Mouse (Mus musculus) c-Kit-positive CD71-positive TER-119-positive erythroid progenitor cells, embryonic 14.5 days (primary cell): ENCODE data around the gene Nipbl.

Experiments used
- DNase-seq: peaks from one replicate; pipeline ENCODE4 v3.0.0-alpha.2; 2013; ENCODE audit warnings: low spot score

Nipbl gene

GRCm38 (mm10) chr15:8416500-8417138 lies 27.6 kb downstream of the Nipbl start:
- no peak for DNase-seq

- no peak for DNase-seq
Measured at GRCm38 (mm10) chr15:8413356-8413755, 30.9 kb downstream of the Nipbl start.

GRCm38 (mm10) chr15:8411873-8412272 lies 32.4 kb downstream of the Nipbl start:
- no peak for DNase-seq

GRCm38 (mm10) chr15:8411168-8411837 lies 33.0 kb downstream of the Nipbl start:
- DNase-seq = peak; percentile 40

GRCm38 (mm10) chr15:8407082-8407481 lies 37.2 kb downstream of the Nipbl start:
- DNase-seq = no peak

- DNase-seq = no peak
Measured at GRCm38 (mm10) chr15:8406219-8406618, 38.0 kb downstream of the Nipbl start.

GRCm38 (mm10) chr15:8402591-8402990 lies 41.7 kb downstream of the Nipbl start:
- DNase-seq = no peak

- DNase-seq = no peak
Measured at GRCm38 (mm10) chr15:8401536-8401935, 42.7 kb downstream of the Nipbl start.

- no peak for DNase-seq
Measured at GRCm38 (mm10) chr15:8391764-8392163, 52.5 kb downstream of the Nipbl start.

- DNase-seq = peak; percentile 48
Measured at GRCm38 (mm10) chr15:8382213-8382612, 62.0 kb downstream of the Nipbl start.

GRCm38 (mm10) chr15:8375657-8376056 lies 68.6 kb downstream of the Nipbl start:
- no peak for DNase-seq

GRCm38 (mm10) chr15:8374724-8375123 lies 69.5 kb downstream of the Nipbl start:
- DNase-seq = no peak

- DNase-seq = no peak
Measured at GRCm38 (mm10) chr15:8347104-8347773, 97.0 kb downstream of the Nipbl start.

GRCm38 (mm10) chr15:8340596-8340995 lies 103.7 kb downstream of the Nipbl start:
- DNase-seq = no peak

- peak; percentile 68 for DNase-seq
Measured at GRCm38 (mm10) chr15:8331547-8331946, 112.7 kb downstream of the Nipbl start.

GRCm38 (mm10) chr15:8325629-8326028 lies 118.6 kb downstream of the Nipbl start:
- DNase-seq = no peak

- DNase-seq = no peak
Measured at GRCm38 (mm10) chr15:8324833-8325232, 119.4 kb downstream of the Nipbl start.

- no peak for DNase-seq
Measured at GRCm38 (mm10) chr15:8324061-8324460, 120.2 kb downstream of the Nipbl start.

GRCm38 (mm10) chr15:8321491-8321890 lies 122.8 kb downstream of the Nipbl start:
- DNase-seq = no peak

- no peak for DNase-seq
Measured at GRCm38 (mm10) chr15:8319191-8319590, 125.1 kb downstream of the Nipbl start.

- no peak for DNase-seq
Measured at GRCm38 (mm10) chr15:8317381-8317780, 126.9 kb downstream of the Nipbl start.

- DNase-seq = no peak
Measured at GRCm38 (mm10) chr15:8305474-8305873, 138.8 kb downstream of the Nipbl start.

- no peak for DNase-seq
Measured at GRCm38 (mm10) chr15:8302944-8303343, 141.3 kb downstream of the Nipbl start.
